Mouse (Mus musculus): ENCODE results near the gene Nrtn. TPM values are rescaled to one million over a fixed set of nuclear protein-coding genes. Genes with fewer than 3 reads are reported as not detected.

Gene Nrtn
- polyA plus RNA-seq, 1 experiment from 2014 or later = 7.1 TPM

- 46% methylated on average over 8 of the region's 8 CpGs for WGBS
- no peak overlapping the region for H3K27ac ChIP-seq
- H3K27me3 ChIP-seq = 0 out of 2 replicates have a peak, but pooled peaks cover 4% of the 10 kb centered on the region
- no peaks in the 10 kb centered on the region for H3K36me3 ChIP-seq
- H3K4me1 ChIP-seq = no peaks in the 10 kb centered on the region
- ATAC-seq (replicated peaks; ENCODE audit: low FRiP score) = no peak
- no peak overlapping the region for H3K9ac ChIP-seq
- no peak overlapping the region for H3K4me2 ChIP-seq
- H3K9me3 ChIP-seq (replicated peaks) = no peaks in the 10 kb centered on the region
- H3K4me3 ChIP-seq (replicated peaks) = no peak overlapping the region
Measured at GRCm38 (mm10) chr17:56736534-56736933, 20.8 kb downstream of the Nrtn start.

- Histone ChIP-seq H3K4me1 (peaks cover 31% of the 10 kb centered on the region), H3K36me3 (peaks cover 8% of the 10 kb centered on the region; the same call in 1 of the 2 replicates), H3K4me3 (replicated peaks) (no peak overlapping the region), H3K4me2 (no peak overlapping the region), H3K27ac (no peak overlapping the region), H3K9me3 (replicated peaks) (no peaks in the 10 kb centered on the region), H3K9ac (no peak overlapping the region), H3K27me3 (0 out of 2 replicates have a peak, but pooled peaks cover 4% of the 10 kb centered on the region)
- no peak for ATAC-seq (replicated peaks; ENCODE audit: low FRiP score)
- WGBS = 76% methylated on average over 2 of the region's 2 CpGs
Measured at GRCm38 (mm10) chr17:56729656-56730055, 27.7 kb downstream of the Nrtn start.

GRCm38 (mm10) chr17:56729151-56729550, 28.2 kb downstream of the Nrtn start:
- Histone ChIP-seq H3K9ac (no peak overlapping the region), H3K4me2 (no peak overlapping the region), H3K4me1 (peaks cover 31% of the 10 kb centered on the region), H3K4me3 (replicated peaks) (no peak overlapping the region), H3K9me3 (replicated peaks) (no peaks in the 10 kb centered on the region), H3K27ac (no peak overlapping the region), H3K36me3 (peaks cover 10% of the 10 kb centered on the region), H3K27me3 (0 out of 2 replicates have a peak, but pooled peaks cover 4% of the 10 kb centered on the region)
- WGBS = 45% methylated on average over 6 of the region's 6 CpGs
- no peak for ATAC-seq (replicated peaks; ENCODE audit: low FRiP score)

GRCm38 (mm10) chr17:56728117-56728516, 29.2 kb downstream of the Nrtn start:
- H3K9ac ChIP-seq = no peak overlapping the region
- H3K9me3 ChIP-seq (replicated peaks) = no peaks in the 10 kb centered on the region
- H3K27me3 ChIP-seq = no peaks in the 10 kb centered on the region
- no peak overlapping the region for H3K4me3 ChIP-seq (replicated peaks)
- peak overlapping the region; percentile 15 for H3K4me2 ChIP-seq
- no peak overlapping the region for H3K27ac ChIP-seq
- no peak for ATAC-seq (replicated peaks; ENCODE audit: low FRiP score)
- H3K36me3 ChIP-seq = peaks cover 20% of the 10 kb centered on the region
- peaks cover 37% of the 10 kb centered on the region for H3K4me1 ChIP-seq
- WGBS = 14% methylated on average over 12 of the region's 12 CpGs

- Histone ChIP-seq H3K4me3 (replicated peaks) (no peak overlapping the region), H3K27me3 (no peaks in the 10 kb centered on the region), H3K9me3 (replicated peaks) (no peaks in the 10 kb centered on the region), H3K4me2 (peak overlapping the region; percentile 14; the same call in 1 of the 2 replicates), H3K36me3 (peaks cover 25% of the 10 kb centered on the region), H3K27ac (peak overlapping the region; percentile 76), H3K9ac (no peak overlapping the region), H3K4me1 (peaks cover 41% of the 10 kb centered on the region)
- 10% methylated on average over 12 of the region's 12 CpGs for WGBS
- no peak for ATAC-seq (replicated peaks; ENCODE audit: low FRiP score)
Measured at GRCm38 (mm10) chr17:56727659-56728058, 29.7 kb downstream of the Nrtn start.

- 5% methylated on average over 7 of the region's 7 CpGs for WGBS
- H3K27ac ChIP-seq = peak overlapping the region; percentile 76
- peak overlapping the region; percentile 14; the same call in 1 of the 2 replicates for H3K4me2 ChIP-seq
- peak; percentile 77 for ATAC-seq (replicated peaks; ENCODE audit: low FRiP score)
- H3K27me3 ChIP-seq = no peaks in the 10 kb centered on the region
- no peak overlapping the region for H3K9ac ChIP-seq
- peaks cover 47% of the 10 kb centered on the region for H3K4me1 ChIP-seq
- no peak overlapping the region for H3K4me3 ChIP-seq (replicated peaks)
- no peaks in the 10 kb centered on the region for H3K9me3 ChIP-seq (replicated peaks)
- peaks cover 30% of the 10 kb centered on the region for H3K36me3 ChIP-seq
Measured at GRCm38 (mm10) chr17:56727029-56727649, 30.2 kb downstream of the Nrtn start.

GRCm38 (mm10) chr17:56723419-56724161, 33.7 kb downstream of the Nrtn start:
- Histone ChIP-seq H3K9ac (0 out of 2 replicates have a peak overlapping the region, but pooled peaks have one; percentile 14), H3K4me1 (peaks cover 64% of the 10 kb centered on the region), H3K4me3 (replicated peaks) (no peak overlapping the region), H3K9me3 (replicated peaks) (no peaks in the 10 kb centered on the region), H3K4me2 (no peak overlapping the region), H3K27ac (0 out of 2 replicates have a peak overlapping the region, but pooled peaks have one; percentile 72), H3K36me3 (peaks cover 45% of the 10 kb centered on the region), H3K27me3 (no peaks in the 10 kb centered on the region)
- ATAC-seq (replicated peaks; ENCODE audit: low FRiP score) = no peak
- 75% methylated on average over 11 of the region's 11 CpGs for WGBS

GRCm38 (mm10) chr17:56722441-56722840, 34.9 kb downstream of the Nrtn start:
- Histone ChIP-seq H3K9ac (peak overlapping the region; percentile 29; the same call in 1 of the 2 replicates), H3K4me1 (peaks cover 59% of the 10 kb centered on the region), H3K4me2 (no peak overlapping the region), H3K27ac (peak overlapping the region; percentile 72), H3K36me3 (peaks cover 45% of the 10 kb centered on the region), H3K4me3 (replicated peaks) (no peak overlapping the region), H3K27me3 (no peaks in the 10 kb centered on the region), H3K9me3 (replicated peaks) (no peaks in the 10 kb centered on the region)
- 0 out of 2 replicates have a peak, but pooled peaks have one; percentile 16 for ATAC-seq (replicated peaks; ENCODE audit: low FRiP score)
- 19% methylated on average over 5 of the region's 5 CpGs for WGBS

GRCm38 (mm10) chr17:56717363-56718058, 39.8 kb downstream of the Nrtn start, which contains the start of the genes Ndufa11 and Vmac:
Gene Ndufa11, plus strand, starts transcription at chr17:56717767.
Gene Vmac, minus strand, starts transcription at chr17:56718022.
- H3K4me1 ChIP-seq = peaks cover 46% of the 10 kb centered on the region
- H3K27me3 ChIP-seq = no peaks in the 10 kb centered on the region
- peak within 1 kb of the TSS; percentile 89 for H3K4me2 ChIP-seq
- WGBS = under 1% methylated on average over 59 of the region's 59 CpGs
- peaks cover 27% of the 10 kb centered on the region for H3K36me3 ChIP-seq
- H3K9ac ChIP-seq = peak within 1 kb of the TSS; percentile 90
- ATAC-seq (replicated peaks; ENCODE audit: low FRiP score) = peak; percentile 75
- peak within 1 kb of the TSS; percentile 89 for H3K27ac ChIP-seq
- no peaks in the 10 kb centered on the region for H3K9me3 ChIP-seq (replicated peaks)
- peak within 1 kb of the TSS; percentile 95 for H3K4me3 ChIP-seq (replicated peaks)

GRCm38 (mm10) chr17:56716655-56717362, 40.5 kb downstream of the Nrtn start:
- WGBS = under 1% methylated on average over 55 of the region's 55 CpGs
- peak overlapping the region; percentile 89 for H3K4me2 ChIP-seq
- ATAC-seq (replicated peaks; ENCODE audit: low FRiP score) = peak; percentile 95
- H3K4me3 ChIP-seq (replicated peaks) = peak overlapping the region; percentile 95
- peak overlapping the region; percentile 89 for H3K27ac ChIP-seq
- peaks cover 27% of the 10 kb centered on the region for H3K36me3 ChIP-seq
- no peaks in the 10 kb centered on the region for H3K9me3 ChIP-seq (replicated peaks)
- peaks cover 39% of the 10 kb centered on the region for H3K4me1 ChIP-seq
- H3K9ac ChIP-seq = peak overlapping the region; percentile 90
- H3K27me3 ChIP-seq = no peaks in the 10 kb centered on the region

GRCm38 (mm10) chr17:56715914-56716654, 41.2 kb downstream of the Nrtn start:
- peak overlapping the region; percentile 85 for H3K9ac ChIP-seq
- H3K4me1 ChIP-seq = peaks cover 35% of the 10 kb centered on the region
- H3K9me3 ChIP-seq (replicated peaks) = no peaks in the 10 kb centered on the region
- ATAC-seq (replicated peaks; ENCODE audit: low FRiP score) = no peak
- no peaks in the 10 kb centered on the region for H3K27me3 ChIP-seq
- 22% methylated on average over 22 of the region's 22 CpGs for WGBS
- peaks cover 27% of the 10 kb centered on the region for H3K36me3 ChIP-seq
- H3K4me3 ChIP-seq (replicated peaks) = peak overlapping the region; percentile 95
- H3K27ac ChIP-seq = peak overlapping the region; percentile 81
- peak overlapping the region; percentile 89 for H3K4me2 ChIP-seq

Measured in kidney, embryonic 15.5 days (tissue).